Mouse (Mus musculus): Measurements from ENCODE around the gene Ptgir.
"Not testable (repeated sequence)": the region's sequence is repeated elsewhere in the genome, so short reads cannot be mapped to it uniquely, and the experiment has no call there.

The Ptgir gene

GRCm38 (mm10) chr7:16944808-16945315 is 38.6 kb downstream of the Ptgir start:
- DNase-seq = no peak

- no peak for DNase-seq
These were observed 39.1 kb downstream of the Ptgir start for GRCm38 (mm10) chr7:16945419-16945818.

GRCm38 (mm10) chr7:16946441-16947348 is 40.4 kb downstream of the Ptgir start:
- DNase-seq = peak; percentile 66

DNA sequence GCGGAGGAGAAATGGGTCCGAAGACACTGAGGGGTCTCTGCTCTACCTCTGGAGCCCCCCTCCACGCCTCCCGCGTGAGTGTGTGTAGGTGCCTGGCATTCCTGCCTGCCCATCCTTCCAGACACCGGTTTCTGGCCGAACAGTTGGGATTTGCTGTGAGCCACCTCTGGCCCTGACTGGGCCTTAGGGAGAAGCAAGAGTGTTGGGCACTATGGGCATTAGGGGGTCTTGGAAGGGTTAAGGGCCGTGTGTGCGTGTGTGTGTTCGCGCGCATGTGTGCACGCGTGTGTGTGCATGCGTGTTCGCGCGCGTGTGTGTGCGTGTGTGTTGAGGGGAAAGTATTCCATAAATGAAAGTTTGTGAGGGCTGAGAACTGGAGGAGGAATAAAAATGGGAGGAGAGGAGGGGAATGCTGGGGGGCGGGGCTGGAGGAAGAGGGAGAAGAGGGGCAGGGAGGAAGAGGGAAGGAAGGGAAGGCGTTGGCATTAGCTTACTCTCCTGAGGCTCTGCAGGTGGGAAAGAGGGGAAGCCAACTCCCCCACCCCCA is 41.1 kb downstream of the Ptgir start:
- peak; percentile 37 for DNase-seq

DNA sequence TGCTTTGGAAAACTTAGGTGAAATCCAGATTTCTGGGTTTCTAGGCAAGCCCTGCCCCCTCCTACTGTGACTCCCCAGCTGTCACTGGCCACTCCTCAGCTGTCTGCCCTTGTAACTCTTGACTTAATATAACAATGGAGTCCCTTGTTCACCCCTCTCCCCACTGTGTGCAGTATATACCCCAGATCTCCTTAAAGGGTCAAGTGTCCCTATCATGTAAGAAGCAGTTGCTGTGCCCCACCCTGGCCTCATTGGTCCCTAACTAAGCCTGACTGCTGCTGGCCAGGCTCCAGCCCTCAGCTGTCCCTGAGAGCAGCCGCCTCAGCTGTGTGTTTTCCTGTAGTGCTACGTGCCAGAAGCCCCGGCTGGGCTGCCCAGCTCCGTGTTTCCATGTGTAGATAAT is 41.7 kb downstream of the Ptgir start:
- DNase-seq = peak; percentile 78

GRCm38 (mm10) chr7:16948923-16949458 is 42.7 kb downstream of the Ptgir start:
- no peak for DNase-seq

GRCm38 (mm10) chr7:16949908-16950841 is 43.9 kb downstream of the Ptgir start:
- peak; percentile 86 for DNase-seq

GRCm38 (mm10) chr7:16950861-16951635 is 44.8 kb downstream of the Ptgir start:
- DNase-seq = peak; percentile 92

DNA sequence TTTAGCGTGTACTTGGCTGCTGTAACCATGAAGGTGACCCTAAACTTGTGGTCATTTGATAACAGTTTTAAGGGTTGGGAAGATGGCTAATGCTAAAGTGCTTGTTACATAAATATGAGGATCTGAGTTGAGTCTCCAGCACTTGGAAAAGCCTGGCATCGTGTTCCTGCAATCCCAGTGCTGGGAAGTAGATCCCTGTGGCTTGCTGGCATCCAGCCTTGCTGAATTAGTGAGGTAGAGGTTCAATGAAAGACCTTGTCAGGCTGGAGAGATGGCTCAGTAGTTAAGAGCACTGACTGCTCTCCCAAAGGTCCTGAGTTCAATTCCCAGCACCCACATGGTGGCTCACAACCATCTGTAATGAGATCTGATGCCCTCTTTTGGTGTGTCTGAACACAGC is 47.5 kb downstream of the Ptgir start:
- DNase-seq = not testable (repeated sequence)

DNA sequence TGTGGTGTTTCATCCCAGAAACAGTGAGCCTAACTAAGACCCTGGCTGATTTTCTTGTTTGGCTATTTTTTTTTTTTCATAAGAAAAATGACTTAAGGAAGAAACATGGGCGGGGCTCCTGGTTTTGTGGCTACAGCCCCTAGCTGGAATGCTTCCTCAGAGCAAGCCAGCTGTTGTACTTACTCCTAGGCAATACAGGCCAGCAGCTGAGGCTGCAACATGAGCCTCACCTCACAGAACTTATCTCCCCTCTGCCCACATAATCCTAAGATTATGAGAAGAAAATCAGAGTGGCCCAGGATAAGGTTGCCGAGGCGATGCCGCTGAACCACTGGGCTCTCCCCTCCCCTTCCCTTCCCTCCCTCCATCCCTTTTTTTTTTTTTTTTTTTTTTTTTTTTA is 49.4 kb downstream of the Ptgir start:
- no peak for DNase-seq

DNA sequence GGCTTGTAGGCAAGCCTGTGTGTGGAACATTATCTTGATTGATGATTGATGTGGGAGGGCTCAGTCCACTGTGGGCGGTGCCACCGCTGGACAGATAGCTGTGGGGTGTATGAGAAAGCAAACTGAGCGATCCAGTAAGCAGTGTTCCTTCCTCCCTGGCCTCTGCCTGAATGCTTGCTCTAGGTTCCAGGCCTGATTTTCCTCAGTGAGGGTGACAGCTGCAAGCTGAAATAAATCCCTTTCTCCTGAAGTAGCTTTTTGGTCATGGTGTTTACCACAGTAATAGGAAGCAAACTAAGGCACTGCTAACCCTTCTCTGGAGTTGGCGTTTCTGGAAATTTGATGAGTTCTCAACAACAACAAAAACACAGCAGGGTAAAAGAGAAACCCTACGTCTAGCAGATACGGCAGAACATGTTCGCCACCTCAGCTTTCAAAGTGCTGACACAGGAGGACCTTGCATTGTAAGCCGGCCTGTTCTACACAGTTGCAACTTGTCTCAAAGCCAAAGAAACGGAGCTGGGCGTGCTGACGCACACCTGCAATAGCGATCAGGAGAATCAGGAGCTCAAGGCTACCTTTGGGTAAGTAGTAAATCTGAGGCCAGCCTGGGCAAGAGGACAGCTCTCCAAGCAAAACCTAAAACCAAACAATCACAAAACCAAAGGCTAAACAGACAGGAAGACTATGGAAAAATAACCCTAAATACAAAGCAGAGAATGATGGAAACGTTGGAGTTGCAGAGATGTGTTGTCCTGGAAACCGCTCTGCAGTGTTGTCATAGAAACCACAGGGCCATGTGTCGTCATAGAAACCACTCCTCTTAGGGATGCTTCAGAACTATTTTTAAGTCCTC is 50.3 kb downstream of the Ptgir start:
- peak; percentile 47 for DNase-seq

- DNase-seq = peak; percentile 99
These were observed 53.4 kb downstream of the Ptgir start, which contains the start of gene Pnmal1 for GRCm38 (mm10) chr7:16959539-16960187. Pnmal1 (plus strand) TSS chr7:16959679.
